Comparison of ENCODE assay signal across 8 mouse cellular contexts in the genomic region with DNA sequence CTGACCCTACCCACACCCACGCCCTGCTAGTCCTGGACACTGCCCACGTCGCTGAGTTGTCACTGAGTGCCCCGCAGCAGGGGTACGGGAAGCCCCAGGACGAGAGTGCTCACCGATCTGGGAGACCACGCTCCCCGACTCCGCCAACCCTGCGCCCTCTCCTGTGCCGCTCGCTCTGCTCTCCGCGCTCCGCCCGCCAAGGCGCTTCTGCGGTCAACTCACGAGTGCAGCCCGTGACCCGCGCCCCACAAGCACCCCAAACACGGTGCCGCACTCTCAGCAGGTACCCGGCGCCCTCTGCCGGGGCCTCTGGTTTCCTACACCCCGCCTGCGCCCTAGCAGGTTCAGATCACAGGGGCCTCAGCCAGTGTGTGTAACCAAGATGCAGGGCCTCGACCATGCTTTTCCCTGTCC. TPM values are rescaled to one million over a fixed set of nuclear protein-coding genes. Genes with fewer than 3 reads are reported as not detected.
DNase-seq lines count a peak whose midpoint lies in the region; ATAC-seq and TF ChIP-seq lines count a peak whose summit lies in the region.

Gene Drd1 (minus strand): TSS at position 258 of the 414 bp plus-strand sequence.

- peak; percentile 81 for TF ChIP-seq CTCF in kidney, postnatal 0 days (IDR thresholded peaks at IDR 0.05; ENCODE audit: low read depth)

- H3K4me3 ChIP-seq in embryonic facial prominence, embryonic 10.5 days = peak within 1 kb of the TSS; percentile 64
- peak within 1 kb of the TSS; percentile 41 for H3K4me3 ChIP-seq in kidney, postnatal 0 days (replicated peaks; ENCODE audit: low read depth, low read length)

- ATAC-seq in kidney, postnatal 0 days (replicated peaks; ENCODE audit: low FRiP score, low read depth) = peak; percentile 52; the same call in 1 of the 2 replicates

- peak within 1 kb of the TSS; percentile 83 for H3K4me2 ChIP-seq in kidney, postnatal 0 days (ENCODE audit: low read length)

- H3K9me3 ChIP-seq in embryonic facial prominence, embryonic 10.5 days = no peaks in the 10 kb centered on the region
- no peaks in the 10 kb centered on the region for H3K9me3 ChIP-seq in kidney, postnatal 0 days (replicated peaks; ENCODE audit: low read length)

- H3K27ac ChIP-seq in embryonic facial prominence, embryonic 10.5 days (replicated peaks) = no peak within 1 kb of the TSS
- no peak within 1 kb of the TSS for H3K27ac ChIP-seq in kidney, postnatal 0 days

- WGBS in embryonic facial prominence, embryonic 10.5 days = under 1% methylated on average over 31 of the region's 31 CpGs
- under 1% methylated on average over 31 of the region's 31 CpGs for WGBS in kidney, postnatal 0 days

- peak; percentile 94 for DNase-seq in heart, adult 11 months
- no peak for DNase-seq in heart, postnatal 25 days (ENCODE audit: low spot score)
- peak; percentile 86 for DNase-seq in embryonic facial prominence, embryonic 10.5 days (ENCODE audit: low spot score)
- peak; percentile 39 for DNase-seq in heart, adult 8-10 months (ENCODE audit: low spot score)
- DNase-seq in kidney, postnatal 0 days (ENCODE audit: low spot score) = peak; percentile 57
- peak; percentile 62 for DNase-seq in liver
- DNase-seq in monocyte, adult 2 months (ENCODE audit: low read depth in 1 of 2, low spot score in 2 of 2) = peak; percentile 16 to 25
- DNase-seq in spleen, postnatal 4 days (ENCODE audit: low spot score in 2 of 2) = peak; percentile 49 to 79

- H3K9ac ChIP-seq in kidney, postnatal 0 days (ENCODE audit: low read depth, low read length) = peak within 1 kb of the TSS; percentile 35; the same call in 1 of the 2 replicates

- H3K27me3 ChIP-seq in embryonic facial prominence, embryonic 10.5 days (replicated peaks; ENCODE audit: low read depth, poor library complexity, severe bottlenecking) = peaks cover 49% of the 10 kb centered on the region
- H3K27me3 ChIP-seq in kidney, postnatal 0 days (ENCODE audit: insufficient read depth, low read length) = 0 out of 2 replicates have a peak, but pooled peaks cover 4% of the 10 kb centered on the region

- H3K4me1 ChIP-seq in embryonic facial prominence, embryonic 10.5 days = peaks cover 16% of the 10 kb centered on the region
- no peaks in the 10 kb centered on the region for H3K4me1 ChIP-seq in kidney, postnatal 0 days (replicated peaks; ENCODE audit: insufficient read depth, low read length)

- no peaks in the 10 kb centered on the region for H3K36me3 ChIP-seq in embryonic facial prominence, embryonic 10.5 days (replicated peaks)
- no peaks in the 10 kb centered on the region for H3K36me3 ChIP-seq in kidney, postnatal 0 days (ENCODE audit: insufficient read depth, low read length)

- intact Hi-C loops in heart, postnatal 25 days (cut with DNase I) = loop anchor here (1.0 to 2.0 kb wide), 2 partner anchors 243 to 273 kb away; no protein-coding TSS in a partner anchor

RNA-seq across cellular contexts. Expression of gene Drd1, which starts in this region (rescaled TPM):
- total RNA-seq in heart, postnatal 25 days (2021) = 1 to 10 TPM in 1 of 2 experiments, under 1 TPM in 1; 0.28 to 1.1 TPM
- 0.06 and 0.15 TPM in 2 replicates for polyA plus RNA-seq in embryonic facial prominence, embryonic 10.5 days (2016; fragmentation: Nextera tagmentation; extraction: Ambion mirVana)
- total RNA-seq in heart, adult 8-10 months (2022) = under 1 TPM; 0.17 to 0.53 (median 0.25) TPM
- polyA plus RNA-seq in kidney, postnatal 0 days (2015; fragmentation: Nextera tagmentation; extraction: Ambion mirVana) = 0.14 and 0.33 TPM in 2 replicates

Comparison
In these comparisons a context has a peak if more than half of its experiments do, and no peak if none do; other contexts are left out.
1. Peak in DNase-seq and H3K4me3 ChIP-seq in embryonic facial prominence, embryonic 10.5 days; RNA of the gene not detected or under 1 TPM.
2. Peak in DNase-seq in heart, adult 8-10 months; RNA of the gene not detected or under 1 TPM.
3. Peak in DNase-seq, ATAC-seq, H3K4me3 ChIP-seq, H3K9ac ChIP-seq and H3K4me2 ChIP-seq in kidney, postnatal 0 days; RNA of the gene not detected or under 1 TPM.